Mouse (Mus musculus): ENCODE measurements around the gene Hdgfl3. TPM values are rescaled to one million over a fixed set of nuclear protein-coding genes. Genes with fewer than 3 reads are reported as not detected.
A peak's percentile ranks its signal among the peaks of the same experiment; 100 is the strongest.

The Hdgfl3 gene
- polyA plus RNA-seq, 1 experiment from 2014 or later: 15.0 TPM

DNA sequence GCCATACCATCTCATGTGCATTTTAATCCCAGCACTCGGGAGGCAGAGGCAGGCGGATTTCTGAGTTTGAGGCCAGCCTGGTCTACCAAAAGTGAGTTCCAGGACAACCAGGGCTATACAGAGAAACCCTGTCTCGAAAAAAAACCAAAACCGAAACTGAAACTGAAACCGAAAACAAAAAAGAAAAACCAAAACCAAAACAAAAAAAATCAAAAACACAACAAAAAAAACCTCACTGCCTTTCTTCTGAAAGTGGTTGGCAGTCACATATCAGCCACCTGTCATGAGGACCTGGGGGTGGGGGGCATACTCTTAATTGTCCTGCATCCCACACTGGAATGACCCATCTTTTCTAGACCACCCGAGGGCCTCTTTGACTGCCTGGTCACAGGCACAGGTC lies 69.7 kb downstream of the Hdgfl3 start:
- no peaks in the 10 kb centered on the region for H3K9me3 ChIP-seq (replicated peaks)
- no peaks in the 10 kb centered on the region for H3K36me3 ChIP-seq
- no peak overlapping the region for H3K4me3 ChIP-seq (replicated peaks)
- no peak overlapping the region for H3K4me2 ChIP-seq (replicated peaks)
- H3K27ac ChIP-seq (replicated peaks): no peak overlapping the region
- 84% methylated on average over 6 of the region's 6 CpGs for WGBS
- H3K27me3 ChIP-seq: peaks cover 21% of the 10 kb centered on the region
- peaks cover 15% of the 10 kb centered on the region; the same call in 1 of the 2 replicates for H3K4me1 ChIP-seq
- ATAC-seq (ENCODE audit: insufficient number of reproducible peaks, low FRiP score, low TSS enrichment, low read depth): no peak
- no peak overlapping the region for H3K9ac ChIP-seq

- Histone ChIP-seq H3K4me2 (replicated peaks) (no peak overlapping the region), H3K27me3 (peaks cover 37% of the 10 kb centered on the region), H3K4me3 (replicated peaks) (no peak overlapping the region), H3K27ac (replicated peaks) (peak overlapping the region; percentile 39; the same call in 1 of the 2 replicates), H3K9me3 (replicated peaks) (no peaks in the 10 kb centered on the region), H3K9ac (no peak overlapping the region), H3K4me1 (peaks cover 20% of the 10 kb centered on the region), H3K36me3 (no peaks in the 10 kb centered on the region)
- 70% methylated on average over 24 of the region's 24 CpGs for WGBS
- ATAC-seq (ENCODE audit: insufficient number of reproducible peaks, low FRiP score, low TSS enrichment, low read depth): peak; percentile 41; the same call in 1 of the 2 replicates
Measured at GRCm38 (mm10) chr7:81862587-81863583, 71.4 kb downstream of the Hdgfl3 start.

- Histone ChIP-seq H3K36me3 (no peaks in the 10 kb centered on the region), H3K4me1 (peaks cover 20% of the 10 kb centered on the region), H3K27me3 (peaks cover 47% of the 10 kb centered on the region), H3K4me2 (replicated peaks) (no peak overlapping the region), H3K9ac (no peak overlapping the region), H3K27ac (replicated peaks) (no peak overlapping the region), H3K4me3 (replicated peaks) (no peak overlapping the region), H3K9me3 (replicated peaks) (no peaks in the 10 kb centered on the region)
- 63% methylated on average over 4 of the region's 4 CpGs for WGBS
- no peak for ATAC-seq (ENCODE audit: insufficient number of reproducible peaks, low FRiP score, low TSS enrichment, low read depth)
Measured at GRCm38 (mm10) chr7:81861921-81862320, 72.4 kb downstream of the Hdgfl3 start.

DNA sequence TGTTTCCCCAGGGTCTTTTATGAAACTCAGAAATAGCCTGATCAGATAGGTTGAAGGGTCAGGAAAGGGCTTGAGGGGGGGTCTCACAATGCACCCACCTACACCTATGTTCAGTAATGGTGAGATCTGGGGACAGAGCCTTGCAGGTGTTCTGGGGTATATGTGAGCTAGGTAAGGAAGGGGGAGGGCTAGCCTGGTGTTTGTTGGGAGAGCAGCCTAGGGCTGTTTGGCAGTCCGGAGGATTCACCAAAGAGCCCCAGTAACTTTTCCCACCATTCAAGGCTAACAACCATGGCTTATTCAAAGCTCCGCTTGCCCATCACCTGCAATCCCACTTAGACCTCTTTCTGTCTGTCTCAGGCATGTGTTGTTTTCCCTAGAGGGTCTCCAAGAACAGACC lies 72.8 kb downstream of the Hdgfl3 start:
- H3K36me3 ChIP-seq: no peaks in the 10 kb centered on the region
- H3K9me3 ChIP-seq (replicated peaks): no peaks in the 10 kb centered on the region
- no peak overlapping the region for H3K27ac ChIP-seq (replicated peaks)
- H3K9ac ChIP-seq: no peak overlapping the region
- no peak overlapping the region for H3K4me2 ChIP-seq (replicated peaks)
- H3K4me3 ChIP-seq (replicated peaks): no peak overlapping the region
- H3K27me3 ChIP-seq: peaks cover 51% of the 10 kb centered on the region
- 79% methylated on average over 2 of the region's 2 CpGs for WGBS
- ATAC-seq (ENCODE audit: insufficient number of reproducible peaks, low FRiP score, low TSS enrichment, low read depth): no peak
- H3K4me1 ChIP-seq: peaks cover 20% of the 10 kb centered on the region

- ATAC-seq (ENCODE audit: insufficient number of reproducible peaks, low FRiP score, low TSS enrichment, low read depth): no peak
- WGBS: 72% methylated on average over 5 of the region's 5 CpGs
- H3K27me3 ChIP-seq: peaks cover 52% of the 10 kb centered on the region
Measured at GRCm38 (mm10) chr7:81860996-81861395, 73.3 kb downstream of the Hdgfl3 start.

GRCm38 (mm10) chr7:81860071-81860470 lies 74.2 kb downstream of the Hdgfl3 start:
- Histone ChIP-seq H3K27ac (replicated peaks) (no peak overlapping the region), H3K27me3 (peaks cover 52% of the 10 kb centered on the region), H3K9me3 (replicated peaks) (no peaks in the 10 kb centered on the region), H3K4me2 (replicated peaks) (peak overlapping the region; percentile 99), H3K4me1 (peaks cover 20% of the 10 kb centered on the region), H3K9ac (no peak overlapping the region), H3K4me3 (replicated peaks) (peak overlapping the region; percentile 61), H3K36me3 (no peaks in the 10 kb centered on the region)
- no peak for ATAC-seq (ENCODE audit: insufficient number of reproducible peaks, low FRiP score, low TSS enrichment, low read depth)
- WGBS: 44% methylated on average over 11 of the region's 11 CpGs

More at GRCm38 (mm10) chr7:81860996-81861395, 73.3 kb downstream of the Hdgfl3 start:
- Histone ChIP-seq H3K4me2 (replicated peaks) (no peak overlapping the region), H3K9me3 (replicated peaks) (no peaks in the 10 kb centered on the region), H3K27ac (replicated peaks) (no peak overlapping the region; the same call in 1 of the 2 replicates), H3K36me3 (no peaks in the 10 kb centered on the region), H3K9ac (no peak overlapping the region), H3K4me3 (replicated peaks) (no peak overlapping the region), H3K4me1 (peaks cover 20% of the 10 kb centered on the region)

GRCm38 (mm10) chr7:81858968-81859721 lies 75.1 kb downstream of the Hdgfl3 start, which contains the start of gene Tm6sf1:
Tm6sf1 (plus strand) TSS chr7:81859001.
- Histone ChIP-seq H3K27me3 (peaks cover 52% of the 10 kb centered on the region), H3K9ac (peak within 1 kb of the TSS; percentile 59), H3K27ac (replicated peaks) (peak within 1 kb of the TSS; percentile 44), H3K4me1 (peaks cover 20% of the 10 kb centered on the region), H3K4me2 (replicated peaks) (peak within 1 kb of the TSS; percentile 99), H3K4me3 (replicated peaks) (peak within 1 kb of the TSS; percentile 61), H3K36me3 (no peaks in the 10 kb centered on the region), H3K9me3 (replicated peaks) (no peaks in the 10 kb centered on the region)
- under 1% methylated on average over 64 of the region's 64 CpGs for WGBS
- peak; percentile 59; the same call in 1 of the 2 replicates for ATAC-seq (ENCODE audit: insufficient number of reproducible peaks, low FRiP score, low TSS enrichment, low read depth)

DNA sequence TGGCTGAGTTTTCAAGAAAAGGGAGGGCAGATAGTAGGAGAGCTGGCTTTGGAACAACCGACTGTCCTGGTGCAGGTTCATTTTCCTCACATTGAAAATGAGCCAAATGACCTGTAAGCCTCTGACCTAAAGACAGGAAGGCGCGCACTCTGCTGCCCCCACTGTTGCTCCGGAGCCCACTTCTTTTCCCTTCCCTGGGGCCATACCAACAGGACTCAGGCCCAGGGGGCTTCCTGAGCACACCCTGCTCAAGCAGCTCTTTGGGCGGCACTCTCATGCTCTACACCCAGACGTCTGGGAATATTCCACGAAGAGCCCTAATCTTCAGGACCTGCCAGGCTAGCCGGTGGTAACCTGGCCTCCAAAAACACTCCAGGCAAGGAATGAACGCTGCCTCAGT lies 76.0 kb downstream of the Hdgfl3 start:
- no peak overlapping the region for H3K27ac ChIP-seq (replicated peaks)
- H3K36me3 ChIP-seq: no peaks in the 10 kb centered on the region
- ATAC-seq (ENCODE audit: insufficient number of reproducible peaks, low FRiP score, low TSS enrichment, low read depth): no peak
- H3K4me1 ChIP-seq: peaks cover 20% of the 10 kb centered on the region
- H3K4me2 ChIP-seq (replicated peaks): no peak overlapping the region
- H3K27me3 ChIP-seq: peaks cover 52% of the 10 kb centered on the region
- WGBS: 17% methylated on average over 9 of the region's 9 CpGs
- no peak overlapping the region for H3K9ac ChIP-seq
- peak overlapping the region; percentile 61; the same call in 1 of the 2 replicates for H3K4me3 ChIP-seq (replicated peaks)
- no peaks in the 10 kb centered on the region for H3K9me3 ChIP-seq (replicated peaks)

- Histone ChIP-seq H3K4me1 (peaks cover 20% of the 10 kb centered on the region), H3K27me3 (peaks cover 46% of the 10 kb centered on the region), H3K4me2 (replicated peaks) (no peak overlapping the region), H3K9ac (no peak overlapping the region), H3K36me3 (no peaks in the 10 kb centered on the region), H3K9me3 (replicated peaks) (no peaks in the 10 kb centered on the region), H3K27ac (replicated peaks) (no peak overlapping the region), H3K4me3 (replicated peaks) (no peak overlapping the region)
- 61% methylated on average over 4 of the region's 4 CpGs for WGBS
- no peak for ATAC-seq (ENCODE audit: insufficient number of reproducible peaks, low FRiP score, low TSS enrichment, low read depth)
Measured at GRCm38 (mm10) chr7:81856221-81856620, 78.1 kb downstream of the Hdgfl3 start.

GRCm38 (mm10) chr7:81855694-81856093 lies 78.6 kb downstream of the Hdgfl3 start, which contains the start of gene Gm10160:
Gm10160 (minus strand) TSS chr7:81855794.
- no peak within 1 kb of the TSS for H3K4me2 ChIP-seq (replicated peaks)
- H3K36me3 ChIP-seq: no peaks in the 10 kb centered on the region
- no peaks in the 10 kb centered on the region for H3K9me3 ChIP-seq (replicated peaks)
- peaks cover 42% of the 10 kb centered on the region for H3K27me3 ChIP-seq
- H3K4me3 ChIP-seq (replicated peaks): no peak within 1 kb of the TSS
- H3K9ac ChIP-seq: no peak within 1 kb of the TSS
- no peak within 1 kb of the TSS for H3K27ac ChIP-seq (replicated peaks)
- H3K4me1 ChIP-seq: peaks cover 20% of the 10 kb centered on the region
- WGBS: 74% methylated on average over 1 of the region's 1 CpGs
- no peak for ATAC-seq (ENCODE audit: insufficient number of reproducible peaks, low FRiP score, low TSS enrichment, low read depth)

Measured in embryonic facial prominence, embryonic 15.5 days (tissue).